Mouse (Mus musculus) cerebellum, postnatal 10 days (tissue): ENCODE results near the gene Slc50a1.

Experiments used
- DNase-seq, 2 experiments: peaks; one replicate each; pipeline ENCODE4 v3.0.0; 2021; ENCODE audit warnings: mixed read lengths in 2 of 2

The Slc50a1 gene

DNA sequence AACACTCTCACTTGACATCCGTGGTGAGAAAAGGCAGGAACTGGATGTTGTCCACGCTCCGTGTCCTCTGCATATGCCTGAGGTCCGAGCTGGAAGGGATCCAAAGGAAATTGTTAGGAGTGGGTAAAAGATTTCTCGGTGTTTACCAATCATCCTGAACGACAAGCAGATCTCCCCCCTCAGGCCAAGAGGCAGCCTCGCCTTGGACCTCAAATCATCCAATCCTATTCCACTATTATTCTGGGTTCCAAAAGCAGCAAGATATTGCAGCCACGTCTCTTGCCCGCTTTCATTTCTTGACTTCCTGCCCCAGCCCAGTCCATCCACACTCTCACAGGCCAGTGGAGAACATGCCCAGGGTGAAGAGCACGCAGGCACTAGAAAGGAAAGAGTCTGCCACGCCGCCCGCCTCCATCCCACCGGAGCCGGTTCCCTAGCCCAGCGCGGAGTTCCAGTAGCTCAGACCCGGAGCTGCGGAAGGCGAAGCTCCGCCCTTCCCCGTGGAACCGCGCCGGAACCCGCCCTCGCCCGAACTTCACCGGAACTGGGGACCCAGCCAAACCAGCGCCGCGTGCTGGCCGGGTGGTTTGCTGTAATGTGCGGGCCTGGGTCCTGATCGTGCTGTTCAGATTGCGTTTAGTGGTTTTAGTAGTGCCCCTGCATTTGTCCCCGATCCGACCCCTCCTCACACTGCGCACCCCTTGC, at the start of gene Slc50a1:
Slc50a1 (minus strand) TSS at position 520 of the 705 bp plus-strand sequence.
- peak; percentile 95 to 96 for DNase-seq

DNA sequence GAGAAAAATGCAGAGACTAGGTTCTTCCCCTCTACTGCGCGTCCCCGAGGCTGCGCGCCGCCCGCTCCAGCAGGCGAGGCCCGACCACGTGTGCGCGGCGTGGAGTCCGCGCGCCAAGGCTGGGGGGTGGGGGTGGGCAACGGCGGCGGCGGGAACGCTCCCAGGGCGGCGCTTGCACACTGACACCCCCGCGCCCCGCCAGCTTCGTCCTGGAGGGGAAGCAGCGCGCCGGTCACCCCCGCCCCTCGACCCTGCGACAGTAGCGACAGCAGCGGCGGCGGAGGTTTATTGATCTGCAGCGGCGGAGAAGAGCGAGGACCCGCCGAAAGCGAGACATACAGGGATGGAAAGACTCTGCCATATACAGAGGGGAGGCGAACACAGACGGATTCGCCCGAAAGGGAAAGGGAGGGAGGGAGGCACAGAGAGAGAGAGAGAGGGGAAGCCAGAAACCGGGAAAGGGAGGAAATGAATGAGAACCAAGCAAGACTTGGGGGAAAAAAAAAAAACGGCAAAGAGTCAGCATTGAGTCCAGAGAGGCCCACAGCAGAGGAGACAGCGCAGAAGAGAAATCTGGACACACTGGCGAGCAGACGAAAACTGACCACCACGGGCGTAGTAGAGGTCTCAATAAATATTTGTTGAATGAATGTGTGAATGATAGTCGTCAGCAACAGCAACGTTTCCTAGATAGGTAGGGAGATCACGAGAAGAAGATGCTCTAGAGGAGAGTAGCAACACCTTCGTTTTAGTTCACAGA, 49.4 kb upstream of the Slc50a1 start:
- peak; percentile 50 to 56 for DNase-seq

DNA sequence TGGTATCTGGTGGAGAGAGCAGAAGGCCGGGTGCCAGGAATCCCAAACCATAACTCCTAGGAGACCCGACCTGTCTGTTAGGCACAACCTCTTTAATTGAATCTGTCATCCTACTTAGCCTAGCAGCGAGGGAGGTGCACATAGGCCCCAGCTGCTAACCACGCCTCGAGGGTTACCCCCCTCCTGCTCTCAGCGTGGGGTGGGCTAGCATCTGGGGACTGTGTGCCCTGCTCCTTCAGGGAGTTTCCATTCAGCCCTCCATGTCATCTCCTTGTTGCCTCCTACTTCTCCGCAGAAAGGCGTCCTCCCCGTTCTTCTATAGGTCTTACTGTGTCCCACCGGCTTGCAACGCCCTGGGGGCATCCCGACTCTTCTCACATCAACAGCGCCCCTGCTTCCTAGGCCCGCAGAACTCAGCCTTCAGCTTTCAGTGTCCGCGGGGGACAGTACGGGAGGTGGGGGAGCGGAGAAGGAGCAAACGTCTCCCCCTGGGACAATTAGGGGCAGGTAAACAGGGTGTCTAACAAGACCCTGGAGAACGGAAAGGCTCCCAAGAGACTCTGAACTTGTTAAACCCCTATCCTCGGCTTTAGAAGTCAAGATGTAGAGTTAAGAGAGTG, 48.7 kb upstream of the Slc50a1 start:
- DNase-seq, result peak; percentile 46 to 49

DNA sequence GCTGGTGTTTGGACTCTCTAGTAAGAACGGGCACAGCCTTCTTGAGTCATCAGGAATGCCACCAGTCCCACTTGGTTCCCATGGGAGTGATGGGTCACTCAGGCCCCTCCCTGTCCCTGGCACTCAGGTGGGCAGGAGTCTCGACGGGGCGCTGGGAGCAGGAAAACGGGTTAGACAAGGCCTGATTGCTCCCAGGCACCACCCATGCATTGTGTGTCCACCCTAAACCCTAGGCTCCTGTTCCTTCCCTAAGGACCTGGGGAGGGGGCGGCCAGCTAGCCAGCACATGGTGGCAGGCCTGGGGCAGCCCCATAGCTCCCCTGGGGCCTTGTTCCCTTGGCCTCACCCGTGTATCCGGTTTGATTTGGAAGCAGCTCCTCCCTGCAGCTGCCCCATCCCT, 47.9 kb upstream of the Slc50a1 start:
- DNase-seq, result peak; percentile 23 to 37

DNA sequence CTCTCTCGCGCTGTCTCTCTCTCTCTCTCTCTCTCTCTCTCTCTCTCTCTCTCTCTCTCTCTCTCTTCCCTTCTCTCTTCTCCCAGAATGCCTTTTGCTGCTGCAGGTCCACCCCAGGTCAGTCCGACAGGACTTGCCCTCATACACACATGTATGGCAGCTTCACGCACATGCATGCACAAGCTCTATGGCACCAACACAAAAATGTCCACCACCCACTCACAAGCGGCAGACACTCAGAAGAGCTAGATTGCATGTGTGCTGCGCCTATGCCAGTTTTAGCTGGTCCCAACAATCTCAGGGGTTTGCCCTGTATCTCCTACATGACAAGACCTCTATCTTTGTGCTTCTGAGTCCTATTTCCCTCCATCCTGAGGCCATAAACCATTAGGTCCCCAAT, 46.9 kb upstream of the Slc50a1 start:
- no peak for DNase-seq

DNA sequence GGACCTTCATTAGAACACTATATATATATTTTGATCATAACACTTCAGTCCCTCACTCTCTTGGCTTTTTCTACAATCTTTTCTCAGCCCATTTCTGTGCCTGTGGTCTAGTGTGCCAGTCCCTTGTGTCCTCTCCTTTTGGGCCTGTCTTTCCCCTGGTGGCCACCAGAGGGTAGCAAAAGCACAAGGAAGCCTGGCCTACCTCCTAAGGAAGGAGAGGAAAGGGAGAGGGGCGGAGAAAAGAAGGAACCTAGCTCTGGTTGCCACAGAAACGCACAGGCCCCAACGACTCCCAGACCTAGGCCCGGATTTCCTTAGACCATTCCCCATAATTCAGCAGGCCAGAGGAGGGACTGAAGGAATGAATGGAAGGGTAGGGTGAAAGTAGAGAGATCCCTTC, 46.5 kb upstream of the Slc50a1 start:
- DNase-seq, result peak; percentile 95

DNA sequence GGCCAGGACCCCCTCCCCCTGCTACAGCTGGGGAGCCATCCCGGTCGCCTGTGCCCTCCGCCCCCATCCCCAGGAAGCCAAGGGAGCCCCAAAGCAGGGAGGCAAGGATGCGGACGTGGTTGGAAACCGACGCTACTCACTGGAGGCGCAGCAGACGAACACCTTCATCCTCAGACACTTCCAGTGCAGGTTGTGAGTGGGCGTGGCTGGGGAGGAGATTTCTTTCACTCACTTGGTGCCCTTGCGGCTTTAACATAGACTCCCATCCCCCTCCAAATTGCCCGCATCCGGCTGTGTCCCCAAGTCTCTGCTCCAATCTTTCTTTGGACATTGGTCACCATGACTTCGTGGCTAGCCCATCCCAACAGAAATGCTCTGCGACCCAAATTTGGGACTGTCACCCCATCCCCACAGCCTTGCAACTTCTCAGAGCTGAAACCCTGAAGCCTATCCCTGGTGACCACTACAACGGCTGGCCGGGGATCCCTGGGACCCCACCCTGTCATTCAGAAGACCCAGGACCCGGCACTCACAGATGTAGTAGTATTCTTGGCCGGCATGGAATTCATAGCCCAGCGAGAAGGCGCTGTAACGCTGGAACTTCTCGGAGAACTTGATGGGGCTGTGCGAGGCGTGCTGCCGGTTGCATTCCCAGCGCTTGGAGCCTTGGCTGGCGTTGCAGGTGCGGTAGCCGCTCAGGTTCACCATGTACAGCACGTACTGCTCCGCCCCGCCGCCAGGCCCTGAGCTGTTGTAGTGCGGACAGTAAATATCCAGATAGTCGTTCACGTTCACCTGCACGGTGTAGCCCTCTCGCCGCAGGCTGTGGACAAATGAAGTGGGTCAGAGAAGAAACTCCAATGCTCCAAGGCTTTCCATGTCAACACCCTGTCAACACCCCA, 45.8 kb upstream of the Slc50a1 start:
- peak; percentile 33 to 41 for DNase-seq

DNA sequence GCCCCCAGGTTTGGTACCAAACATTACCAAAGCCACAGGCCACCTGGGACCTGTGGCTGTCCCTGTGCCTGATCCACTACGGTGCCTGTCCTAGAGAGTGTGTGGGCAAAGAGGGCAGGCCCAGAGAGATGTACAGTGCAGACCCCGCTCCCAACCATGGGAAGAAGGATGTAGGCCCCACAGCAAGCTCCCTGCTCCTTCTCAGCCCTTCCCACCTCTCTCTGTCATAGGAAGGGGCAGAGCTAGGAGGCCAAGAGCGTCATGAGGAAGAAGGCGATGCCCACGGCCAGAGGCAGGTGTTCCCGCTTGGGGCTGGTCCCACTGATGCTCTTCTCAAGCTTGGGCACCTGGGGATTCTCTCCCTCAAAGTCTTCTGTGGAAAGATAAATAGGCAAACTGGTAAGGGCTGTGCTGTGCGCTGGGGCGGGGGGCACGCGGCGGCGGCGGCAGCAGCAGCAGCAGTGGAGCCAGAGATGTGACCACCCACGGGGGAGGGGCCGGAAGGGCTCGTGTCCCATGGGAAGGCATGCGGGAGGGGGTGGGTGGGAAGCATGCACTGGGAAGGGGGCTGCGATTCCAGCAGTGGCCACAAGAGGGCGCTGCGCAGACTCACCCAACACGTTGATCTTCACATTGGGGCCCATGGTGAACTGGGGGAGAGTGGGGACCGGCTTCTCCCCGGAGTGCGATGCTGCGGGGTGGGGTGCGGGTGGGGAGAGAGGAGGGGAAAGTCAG, 45.0 kb upstream of the Slc50a1 start:
- DNase-seq, result peak; percentile 91 to 94

DNA sequence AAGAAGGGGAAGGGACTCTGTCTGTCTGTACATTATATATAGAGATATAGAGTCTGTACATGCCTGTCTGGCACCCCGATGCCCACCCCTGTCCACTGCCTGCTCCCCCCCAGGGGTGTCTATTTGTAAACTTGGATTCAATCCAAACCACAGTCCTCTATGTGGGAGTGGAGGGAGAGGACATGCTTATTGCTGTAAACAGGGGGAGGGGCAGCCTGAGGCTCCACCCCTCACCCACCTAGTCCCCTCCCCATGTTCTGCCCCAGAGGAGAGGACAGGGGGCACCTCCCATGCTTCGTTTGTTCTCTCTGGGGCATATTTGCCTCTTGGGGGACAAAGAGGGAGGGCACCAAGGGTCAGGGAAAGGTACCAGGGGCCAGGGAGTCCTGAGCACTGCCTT, 44.4 kb upstream of the Slc50a1 start:
- DNase-seq, result peak in 1 of 2 experiments; percentile 23

DNA sequence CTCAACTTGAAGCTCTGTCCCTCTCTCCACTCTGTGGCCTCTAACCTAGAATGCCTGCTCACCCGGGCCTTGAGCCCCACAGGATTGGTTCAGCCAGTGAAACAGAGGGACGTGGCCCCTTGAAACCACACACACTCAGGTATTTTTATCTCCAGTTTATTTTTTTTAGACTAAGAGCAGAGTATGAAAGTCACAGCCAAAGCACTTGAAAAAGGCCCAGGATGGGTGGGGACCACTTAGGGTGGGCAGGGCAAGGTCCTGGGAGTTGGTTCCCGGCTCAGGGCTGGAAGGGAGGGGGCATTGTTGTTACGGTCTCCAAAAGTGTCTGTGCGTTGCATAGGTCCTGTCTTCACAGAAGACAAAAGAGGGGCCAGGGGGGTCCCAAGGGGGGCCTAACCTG, 44.0 kb upstream of the Slc50a1 start:
- DNase-seq, result no peak

DNA sequence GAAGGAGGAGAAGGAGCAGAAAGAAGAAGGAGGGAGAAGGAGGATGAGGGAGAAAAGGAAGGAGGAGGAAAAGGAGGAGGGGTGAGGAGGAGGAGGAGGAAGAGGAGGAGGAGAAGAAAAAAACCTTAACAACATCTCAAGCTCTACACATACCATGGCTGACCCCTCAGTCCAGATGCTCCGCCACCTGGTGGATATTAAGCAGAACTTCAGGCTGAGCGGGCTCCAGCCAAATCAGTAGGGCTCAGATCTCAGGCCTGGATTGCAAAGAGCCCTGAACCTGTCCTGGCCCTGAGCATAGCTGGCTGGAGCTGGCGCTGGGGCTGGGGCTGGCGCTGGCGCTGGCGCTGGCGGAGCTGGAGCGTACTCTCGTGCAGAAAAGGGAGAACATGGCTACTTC, 37.7 kb upstream of the Slc50a1 start:
- DNase-seq, result peak; percentile 83 to 88

DNA sequence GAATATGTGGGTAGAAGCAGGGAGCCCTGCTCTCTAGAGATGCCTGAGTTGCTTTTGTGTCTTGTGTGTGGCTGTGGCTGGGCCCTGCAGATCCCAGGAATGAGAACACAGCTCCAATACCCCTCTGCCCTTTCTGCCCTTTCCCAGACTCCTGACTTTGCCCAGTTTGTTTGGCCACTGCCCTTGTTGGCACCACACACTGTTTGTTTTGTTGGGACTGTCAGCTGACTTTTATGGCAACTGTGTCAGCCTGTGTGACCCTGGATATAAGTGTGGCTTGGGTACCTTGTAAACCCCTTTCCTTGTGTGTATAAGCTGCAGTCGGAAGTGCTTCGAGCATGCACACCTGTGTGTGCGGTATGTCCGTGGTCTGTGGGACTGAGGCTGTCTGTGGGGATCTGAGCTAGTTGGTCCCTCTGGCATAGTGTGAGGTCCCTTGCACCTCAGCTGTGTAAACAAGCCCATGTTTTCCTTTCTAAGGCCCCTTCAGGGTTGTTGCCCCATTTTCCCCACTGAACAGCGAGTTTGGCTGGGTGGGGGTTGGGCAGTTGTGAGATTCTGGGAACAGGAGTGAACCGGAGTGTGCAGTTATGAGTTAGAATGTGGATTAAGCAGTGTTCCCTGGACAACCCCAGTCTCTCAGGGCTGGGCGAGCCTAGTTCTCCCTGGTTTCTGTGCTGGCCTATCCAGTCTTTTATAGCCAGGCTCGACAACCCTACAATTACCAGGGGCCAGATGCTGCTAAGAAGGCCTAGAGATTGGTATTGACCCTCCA, 35.4 kb upstream of the Slc50a1 start:
- DNase-seq, result no peak

DNA sequence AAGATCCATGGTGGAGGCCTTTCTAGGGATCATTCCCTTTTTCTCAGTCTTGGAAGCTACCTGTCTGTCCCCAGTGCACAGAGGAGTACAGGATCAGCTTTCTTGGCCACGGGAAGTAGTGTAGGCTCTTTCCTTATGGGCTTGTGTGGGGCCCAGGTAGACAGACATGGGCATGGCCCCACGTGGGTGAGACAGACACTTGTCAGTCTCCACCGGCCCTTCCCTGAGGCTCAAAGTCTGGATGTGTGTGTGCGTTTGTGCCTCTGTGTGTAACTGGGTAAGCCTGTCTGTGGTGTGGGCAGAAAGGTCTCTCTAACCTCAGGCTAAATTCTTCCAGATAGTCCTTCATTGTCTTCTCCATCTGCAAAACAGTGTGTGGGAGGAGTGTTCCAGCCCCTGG, 34.7 kb upstream of the Slc50a1 start:
- DNase-seq, result no peak

DNA sequence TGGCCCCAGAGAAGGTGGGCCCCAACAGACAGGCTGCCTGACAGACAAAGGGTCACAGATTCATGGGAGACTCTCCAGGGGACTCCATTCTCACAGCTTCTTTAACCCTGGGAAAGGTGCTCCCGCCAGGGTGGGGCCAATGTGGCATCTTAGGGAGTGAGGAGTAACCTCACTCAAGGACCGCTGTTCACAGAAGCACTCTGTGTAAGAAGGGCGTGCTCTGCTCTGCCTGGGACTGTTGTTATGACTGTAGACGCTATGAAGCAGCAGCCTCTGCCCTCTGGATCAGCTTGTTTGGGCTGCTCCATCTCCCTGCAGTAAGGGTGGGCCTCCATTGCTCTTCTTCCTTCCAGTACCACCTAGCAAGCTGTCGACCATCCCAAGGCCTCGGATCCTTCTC, 34.1 kb upstream of the Slc50a1 start:
- DNase-seq, result no peak

DNA sequence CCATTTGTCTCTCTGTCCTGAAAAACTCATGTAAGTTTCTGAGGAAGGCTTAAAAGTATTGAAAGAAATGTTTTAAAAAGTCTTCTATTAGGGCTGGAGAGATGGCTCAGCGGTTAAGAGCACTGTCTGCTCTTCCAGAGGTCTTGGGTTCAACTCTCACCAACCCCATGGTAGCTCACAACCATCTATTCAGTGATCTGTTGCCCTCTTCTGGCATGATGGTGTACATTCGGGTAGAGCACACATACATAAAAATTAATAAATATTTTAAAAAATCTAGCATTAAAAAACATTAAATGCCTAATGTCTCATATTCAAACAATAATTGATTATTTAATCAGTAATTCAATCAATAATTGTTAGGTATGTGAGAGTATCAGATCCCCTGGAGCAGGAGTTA, 30.1 kb upstream of the Slc50a1 start:
- no peak for DNase-seq

DNA sequence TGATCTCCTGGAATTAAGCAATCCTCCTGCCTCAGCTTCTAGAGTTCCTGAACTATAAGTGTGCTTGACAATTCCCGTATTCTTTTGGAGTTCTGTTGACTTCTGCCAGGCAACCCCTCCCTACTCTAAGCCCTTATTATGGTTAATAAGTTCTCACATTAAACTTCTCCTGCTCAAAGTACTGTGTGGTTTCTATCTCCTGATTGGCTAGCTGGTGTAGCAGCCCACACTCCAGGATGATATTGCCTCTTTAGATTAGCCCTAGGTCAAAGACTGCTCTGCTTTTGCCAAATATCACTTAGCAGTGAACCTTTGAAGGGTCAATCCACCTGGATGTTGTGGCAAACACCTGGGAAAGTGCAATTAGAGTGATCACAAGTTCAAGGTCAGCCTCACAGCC, 29.7 kb upstream of the Slc50a1 start:
- DNase-seq, result no peak

DNA sequence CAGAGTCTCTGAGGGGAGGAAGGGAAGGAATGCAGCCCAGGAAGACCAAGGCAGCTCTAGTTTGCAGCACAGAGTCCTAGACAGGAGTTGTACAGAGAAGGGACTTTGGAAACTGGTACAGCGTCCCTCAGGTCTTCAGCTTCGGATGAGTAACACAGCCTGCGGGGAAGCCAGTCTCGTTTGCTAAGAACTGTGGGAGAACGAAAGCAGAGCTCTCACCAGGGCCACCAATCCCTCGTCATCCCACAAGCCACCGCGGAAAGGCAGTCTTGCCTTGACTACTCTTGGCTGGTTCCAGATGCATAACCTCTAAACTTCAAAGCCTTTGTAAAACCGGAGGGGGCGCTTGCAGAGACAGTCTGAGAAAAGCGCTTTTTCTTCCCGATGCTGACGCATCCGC, 29.1 kb upstream of the Slc50a1 start:
- no peak for DNase-seq

DNA sequence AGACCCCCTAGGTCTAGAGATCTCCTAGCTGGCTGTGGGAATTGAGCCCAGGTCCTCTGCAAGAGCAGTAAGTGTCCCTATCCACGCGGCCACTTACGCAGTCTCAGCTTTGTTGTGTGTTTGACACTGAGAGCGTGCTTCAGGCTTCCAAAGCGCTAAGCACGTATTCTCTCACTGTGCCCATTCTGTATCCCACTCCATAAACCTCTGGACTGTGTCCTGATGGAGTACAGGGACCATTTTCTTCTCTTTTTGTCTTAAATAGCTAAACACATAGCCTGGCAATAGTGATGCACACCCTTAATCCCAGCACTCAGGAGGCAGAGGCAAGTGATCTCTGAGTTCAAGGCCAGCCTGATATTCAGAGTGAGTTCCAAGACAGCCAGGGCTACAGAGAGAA, 28.5 kb upstream of the Slc50a1 start:
- no peak for DNase-seq

DNA sequence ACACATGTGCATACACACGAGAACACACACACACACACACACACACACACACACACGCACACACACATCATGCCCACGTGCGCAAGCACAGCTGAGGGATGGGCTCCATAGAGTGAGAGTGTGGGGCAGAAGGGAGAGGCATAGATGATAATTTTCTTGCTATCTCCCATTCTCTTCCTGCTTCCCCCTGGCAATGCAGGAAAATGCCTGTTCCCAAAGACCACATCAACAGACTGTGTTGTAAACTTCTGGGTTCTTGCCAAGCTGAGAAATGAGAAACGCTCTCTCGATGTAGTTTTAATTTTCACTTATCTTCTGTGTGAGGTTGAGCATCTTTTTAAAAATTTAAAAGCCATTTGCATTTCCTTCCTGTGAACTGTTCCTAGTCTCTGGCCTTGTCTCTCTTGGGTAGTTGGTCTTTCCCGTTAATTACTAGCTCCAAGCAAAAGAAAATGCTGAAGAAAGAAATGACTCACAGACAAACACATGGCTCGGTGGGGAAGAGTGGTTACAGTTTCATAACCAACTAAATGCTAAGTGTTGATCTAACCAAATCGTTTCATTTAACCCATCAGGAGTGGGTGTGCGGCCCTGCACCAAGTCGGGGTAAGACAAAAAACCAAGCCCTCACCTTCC, 26.5 kb upstream of the Slc50a1 start:
- DNase-seq, result no peak

DNA sequence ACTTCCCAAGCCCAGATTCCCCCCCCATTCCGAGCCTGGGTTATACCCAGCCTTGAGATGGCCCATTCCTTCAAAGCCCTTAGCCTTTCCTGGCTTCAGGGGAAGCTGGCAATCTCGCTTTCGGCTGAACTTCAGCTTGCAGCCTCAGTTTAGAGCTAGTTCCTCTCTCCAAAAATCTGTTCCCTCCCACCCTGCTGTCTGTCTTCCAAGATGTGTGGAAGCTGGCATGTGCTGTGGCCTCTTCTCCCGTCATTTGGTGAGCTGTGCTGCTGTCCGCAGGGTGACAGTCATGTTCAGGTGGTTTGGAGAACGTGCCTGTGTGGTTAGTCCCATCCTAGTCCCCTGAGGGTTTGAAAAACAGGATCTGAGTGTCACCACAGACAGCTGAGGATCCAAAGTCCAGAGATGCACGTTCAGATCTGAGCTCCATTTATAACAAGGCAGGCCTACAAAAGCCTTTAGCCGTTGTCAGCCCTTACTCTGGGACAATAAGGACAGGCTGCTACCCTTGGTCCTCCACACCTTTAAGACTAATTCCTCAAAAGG, 25.4 kb upstream of the Slc50a1 start:
- DNase-seq, result no peak

DNA sequence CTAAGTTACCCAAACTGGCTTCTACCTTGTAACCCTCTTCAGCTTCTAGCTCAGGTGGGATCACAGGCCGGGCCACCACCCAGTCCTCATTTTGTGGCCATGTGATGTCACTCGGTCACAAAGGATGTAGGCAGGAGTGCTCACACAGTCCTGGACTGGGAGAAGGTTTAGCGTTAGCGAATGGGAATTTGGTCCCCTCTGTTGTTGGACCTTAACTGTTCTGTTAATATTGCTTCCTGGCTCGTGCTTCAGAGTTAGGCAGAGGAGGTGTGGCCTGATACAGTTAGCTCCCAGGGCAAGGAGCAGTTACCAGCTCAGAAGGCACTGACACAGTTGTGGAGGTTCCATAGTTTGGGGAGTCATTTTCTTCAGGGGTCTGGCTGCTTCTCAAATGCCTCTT, 23.8 kb upstream of the Slc50a1 start:
- no peak for DNase-seq
